Mouse (Mus musculus): ENCODE data around the gene 1700030J22Rik. TPM values are rescaled to one million over a fixed set of nuclear protein-coding genes. Genes with fewer than 3 reads are reported as not detected.

Gene 1700030J22Rik
- polyA plus RNA-seq, 1 experiment: 0.69 TPM

GRCm38 (mm10) chr8:116978052-116978451 is 707 bp downstream of the 1700030J22Rik start:
- TF ChIP-seq GATA1 (IDR thresholded peaks at IDR 0.05; ENCODE audit: low read length): no peak

- TF ChIP-seq GATA1 (IDR thresholded peaks at IDR 0.05; ENCODE audit: low read length): no peak
Observed at GRCm38 (mm10) chr8:116975606-116976005, 3.2 kb downstream of the 1700030J22Rik start.

- no peak for TF ChIP-seq GATA1 (IDR thresholded peaks at IDR 0.05; ENCODE audit: low read length)
Observed at GRCm38 (mm10) chr8:116975066-116975465, 3.7 kb downstream of the 1700030J22Rik start.

- no peak for TF ChIP-seq GATA1 (IDR thresholded peaks at IDR 0.05; ENCODE audit: low read length)
Observed at GRCm38 (mm10) chr8:116969531-116969930, 9.2 kb downstream of the 1700030J22Rik start.

GRCm38 (mm10) chr8:116954415-116954814 is 24.3 kb downstream of the 1700030J22Rik start:
- TF ChIP-seq GATA1 (IDR thresholded peaks at IDR 0.05; ENCODE audit: low read length): no peak

GRCm38 (mm10) chr8:116952428-116952827 is 26.3 kb downstream of the 1700030J22Rik start:
- TF ChIP-seq GATA1 (IDR thresholded peaks at IDR 0.05; ENCODE audit: low read length): no peak

- TF ChIP-seq GATA1 (IDR thresholded peaks at IDR 0.05; ENCODE audit: low read length): no peak
Observed at GRCm38 (mm10) chr8:116951778-116952177, 27.0 kb downstream of the 1700030J22Rik start.

- no peak for TF ChIP-seq GATA1 (IDR thresholded peaks at IDR 0.05; ENCODE audit: low read length)
Observed at GRCm38 (mm10) chr8:116951369-116951768, 27.4 kb downstream of the 1700030J22Rik start.

GRCm38 (mm10) chr8:116947589-116947988 is 31.2 kb downstream of the 1700030J22Rik start:
- no peak for TF ChIP-seq GATA1 (IDR thresholded peaks at IDR 0.05; ENCODE audit: low read length)

- TF ChIP-seq GATA1 (IDR thresholded peaks at IDR 0.05; ENCODE audit: low read length): no peak
Observed at GRCm38 (mm10) chr8:116946851-116947250, 31.9 kb downstream of the 1700030J22Rik start.

GRCm38 (mm10) chr8:116946268-116946838 is 32.4 kb downstream of the 1700030J22Rik start:
- no peak for TF ChIP-seq GATA1 (IDR thresholded peaks at IDR 0.05; ENCODE audit: low read length)

GRCm38 (mm10) chr8:116945169-116945910 is 33.4 kb downstream of the 1700030J22Rik start:
- TF ChIP-seq GATA1 (IDR thresholded peaks at IDR 0.05; ENCODE audit: low read length): no peak

GRCm38 (mm10) chr8:116944385-116944696 is 34.4 kb downstream of the 1700030J22Rik start:
- no peak for TF ChIP-seq GATA1 (IDR thresholded peaks at IDR 0.05; ENCODE audit: low read length)

- no peak for TF ChIP-seq GATA1 (IDR thresholded peaks at IDR 0.05; ENCODE audit: low read length)
Observed at GRCm38 (mm10) chr8:116943555-116944384, 35.0 kb downstream of the 1700030J22Rik start.

GRCm38 (mm10) chr8:116943161-116943554 is 35.6 kb downstream of the 1700030J22Rik start, which contains the start of gene Atmin:
Gene Atmin, plus strand, starts transcription at chr8:116943393.
- TF ChIP-seq GATA1 (IDR thresholded peaks at IDR 0.05; ENCODE audit: low read length): no peak
